Mouse (Mus musculus) embryonic facial prominence, embryonic 12.5 days (tissue): Measurements from ENCODE around the gene Zfp775. TPM values are rescaled to one million over a fixed set of nuclear protein-coding genes. Genes with fewer than 3 reads are reported as not detected.

Experiments
- ATAC-seq: fragments of 200-750 bp; cut with Nextera tagmentation; 2 replicates; pipeline ENCODE4 v1.8.0; 2017; ENCODE audit not compliant: insufficient number of reproducible peaks, insufficient read depth, low FRiP score, low TSS enrichment
- H3K27ac ChIP-seq: fragments of 300-500 bp; sonication (generic); 2 replicates; pipeline ENCODE4 v1.5.1; 2016; ENCODE audit warnings: mild to moderate bottlenecking
- H3K27me3 ChIP-seq: fragments of 300-500 bp; sonication (generic); 2 replicates; pipeline ENCODE4 v1.6.1; 2016; ENCODE audit warnings: mild to moderate bottlenecking, moderate library complexity
- H3K36me3 ChIP-seq: fragments of 300-500 bp; sonication (generic); 2 replicates; pipeline ENCODE4 v1.6.1; 2016; ENCODE audit warnings: mild to moderate bottlenecking
- H3K4me1 ChIP-seq: fragments of 300-500 bp; sonication (generic); 2 replicates; pipeline ENCODE4 v1.6.1; 2016
- H3K4me2 ChIP-seq: fragments of 300-500 bp; sonication (generic); replicated peaks from 2 replicates; pipeline ENCODE4 v1.6.1; 2016; ENCODE audit warnings: mild to moderate bottlenecking, moderate library complexity
- H3K4me3 ChIP-seq: fragments of 300-500 bp; sonication (generic); 2 replicates; pipeline ENCODE4 v1.5.1; 2016; ENCODE audit warnings: mild to moderate bottlenecking
- H3K9ac ChIP-seq: fragments of 300-500 bp; sonication (generic); 2 replicates; pipeline ENCODE4 v1.6.1; 2016; ENCODE audit warnings: mild to moderate bottlenecking, moderate library complexity
- H3K9me3 ChIP-seq: fragments of 300-500 bp; sonication (generic); 2 replicates; pipeline ENCODE4 v1.6.1; 2016; ENCODE audit warnings: mild to moderate bottlenecking, moderate library complexity
- WGBS: fragments of 180-500 bp; shearing (Covaris S2); methylation state at CpG from one replicate; pipeline ENCODE4 v1.1.7; 2016; 5-methylcytosine and 5-hydroxymethylcytosine counted together
- polyA plus RNA-seq: library from polyadenylated mRNA; unstranded; fragments of >200 nt; fragmentation: Nextera tagmentation; extraction: Ambion mirVana; gene quantifications from 2 replicates; pipeline ENCODE4 v1.2.1, GENCODE M21; 2016

Zfp775 gene
- polyA plus RNA-seq, 1 experiment from 2014 or later = 11.0 TPM

- 84% methylated on average over 8 of the region's 8 CpGs for WGBS
- no peak for ATAC-seq
- H3K27ac ChIP-seq = no peak overlapping the region
- peaks cover 43% of the 10 kb centered on the region for H3K27me3 ChIP-seq
- no peaks in the 10 kb centered on the region for H3K9me3 ChIP-seq
- H3K4me2 ChIP-seq = no peak overlapping the region
- peaks cover 15% of the 10 kb centered on the region; the same call in 1 of the 2 replicates for H3K4me1 ChIP-seq
- no peaks in the 10 kb centered on the region for H3K36me3 ChIP-seq
- H3K9ac ChIP-seq = no peak overlapping the region
- H3K4me3 ChIP-seq = no peak overlapping the region
Measured at GRCm38 (mm10) chr6:48630831-48631230, 29.0 kb downstream of the Zfp775 start.

GRCm38 (mm10) chr6:48635105-48635504 is 33.2 kb downstream of the Zfp775 start:
- Histone ChIP-seq H3K4me3 (no peak overlapping the region), H3K4me2 (no peak overlapping the region), H3K27me3 (peaks cover 3% of the 10 kb centered on the region; the same call in 1 of the 2 replicates), H3K27ac (no peak overlapping the region), H3K9ac (no peak overlapping the region), H3K4me1 (no peaks in the 10 kb centered on the region), H3K36me3 (no peaks in the 10 kb centered on the region), H3K9me3 (no peaks in the 10 kb centered on the region)
- ATAC-seq = no peak
- 84% methylated on average over 2 of the region's 2 CpGs for WGBS

DNA sequence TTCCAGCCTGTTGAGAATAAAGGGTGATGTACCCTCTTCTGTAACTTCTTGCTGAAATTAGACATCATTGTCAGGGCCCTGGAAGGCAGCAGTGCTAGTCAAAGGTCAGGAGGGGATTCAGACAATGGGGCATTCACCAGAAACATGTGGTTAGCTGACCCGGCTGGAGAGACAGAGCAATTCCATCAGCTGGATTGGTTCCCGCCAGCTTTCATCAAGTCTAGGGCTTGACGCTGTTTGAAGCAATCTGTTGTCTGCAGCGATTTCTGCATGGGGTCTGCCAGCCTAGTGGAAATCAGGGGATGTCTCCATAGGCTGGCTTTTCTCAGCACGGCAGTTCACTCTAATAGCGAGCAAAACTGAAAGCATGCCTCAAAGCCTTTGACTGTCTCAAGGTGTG is 34.7 kb downstream of the Zfp775 start:
- no peaks in the 10 kb centered on the region for H3K36me3 ChIP-seq
- no peak for ATAC-seq
- H3K9me3 ChIP-seq = no peaks in the 10 kb centered on the region
- H3K27me3 ChIP-seq = no peaks in the 10 kb centered on the region
- WGBS = 32% methylated on average over 6 of the region's 6 CpGs
- no peak overlapping the region for H3K27ac ChIP-seq
- H3K4me3 ChIP-seq = no peak overlapping the region
- H3K9ac ChIP-seq = no peak overlapping the region
- H3K4me2 ChIP-seq = no peak overlapping the region
- H3K4me1 ChIP-seq = no peaks in the 10 kb centered on the region

- H3K9ac ChIP-seq = no peak overlapping the region
- H3K27ac ChIP-seq = no peak overlapping the region
- no peak for ATAC-seq
- no peak overlapping the region for H3K4me3 ChIP-seq
- no peaks in the 10 kb centered on the region for H3K4me1 ChIP-seq
- 60% methylated on average over 6 of the region's 6 CpGs for WGBS
- no peaks in the 10 kb centered on the region for H3K27me3 ChIP-seq
- no peaks in the 10 kb centered on the region for H3K9me3 ChIP-seq
- H3K36me3 ChIP-seq = no peaks in the 10 kb centered on the region
- no peak overlapping the region for H3K4me2 ChIP-seq
Measured at GRCm38 (mm10) chr6:48637811-48638500, 36.1 kb downstream of the Zfp775 start.

- no peak for ATAC-seq
- no peak overlapping the region for H3K4me3 ChIP-seq
- no peaks in the 10 kb centered on the region for H3K9me3 ChIP-seq
- no peak overlapping the region for H3K9ac ChIP-seq
- no peaks in the 10 kb centered on the region for H3K4me1 ChIP-seq
- no peaks in the 10 kb centered on the region for H3K27me3 ChIP-seq
- H3K4me2 ChIP-seq = no peak overlapping the region
- no peaks in the 10 kb centered on the region for H3K36me3 ChIP-seq
- 72% methylated on average over 2 of the region's 2 CpGs for WGBS
- H3K27ac ChIP-seq = no peak overlapping the region
Measured at GRCm38 (mm10) chr6:48638553-48638952, 36.7 kb downstream of the Zfp775 start.

- Histone ChIP-seq H3K4me1 (no peaks in the 10 kb centered on the region), H3K27ac (no peak overlapping the region), H3K4me2 (no peak overlapping the region), H3K36me3 (no peaks in the 10 kb centered on the region), H3K9ac (no peak overlapping the region), H3K9me3 (no peaks in the 10 kb centered on the region), H3K27me3 (no peaks in the 10 kb centered on the region), H3K4me3 (no peak overlapping the region)
- 66% methylated on average over 6 of the region's 6 CpGs for WGBS
- no peak for ATAC-seq
Measured at GRCm38 (mm10) chr6:48641391-48641790, 39.5 kb downstream of the Zfp775 start.

DNA sequence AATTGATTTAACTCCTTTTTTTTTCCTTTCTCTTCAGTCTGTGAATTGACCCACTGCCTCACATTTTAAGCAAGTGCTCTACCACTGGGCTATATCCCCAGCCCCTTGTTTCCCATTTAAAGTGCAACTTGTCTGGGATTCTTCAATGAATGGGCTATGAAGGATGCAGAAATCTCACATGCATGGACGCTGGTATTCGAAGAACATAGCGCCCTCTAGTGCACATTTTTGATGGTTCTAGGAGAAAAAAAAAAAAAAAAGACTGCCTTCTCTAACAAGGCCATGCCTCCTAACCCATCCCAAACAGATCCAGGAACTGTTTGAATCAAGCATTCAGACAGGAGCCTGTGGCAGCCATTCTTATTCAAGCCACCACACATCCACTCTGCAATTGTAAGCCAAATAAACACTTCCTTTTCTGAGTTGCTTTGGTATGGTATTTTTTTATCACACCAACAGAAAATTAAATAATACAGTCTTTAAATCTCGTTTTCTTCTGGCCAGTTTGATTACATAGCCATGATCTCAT is 41.0 kb downstream of the Zfp775 start:
- Histone ChIP-seq H3K36me3 (no peaks in the 10 kb centered on the region), H3K27ac (no peak overlapping the region), H3K27me3 (no peaks in the 10 kb centered on the region), H3K9me3 (no peaks in the 10 kb centered on the region), H3K4me2 (no peak overlapping the region), H3K4me3 (no peak overlapping the region), H3K4me1 (no peaks in the 10 kb centered on the region), H3K9ac (no peak overlapping the region)
- WGBS = 22% methylated on average over 4 of the region's 4 CpGs
- ATAC-seq = no peak

DNA sequence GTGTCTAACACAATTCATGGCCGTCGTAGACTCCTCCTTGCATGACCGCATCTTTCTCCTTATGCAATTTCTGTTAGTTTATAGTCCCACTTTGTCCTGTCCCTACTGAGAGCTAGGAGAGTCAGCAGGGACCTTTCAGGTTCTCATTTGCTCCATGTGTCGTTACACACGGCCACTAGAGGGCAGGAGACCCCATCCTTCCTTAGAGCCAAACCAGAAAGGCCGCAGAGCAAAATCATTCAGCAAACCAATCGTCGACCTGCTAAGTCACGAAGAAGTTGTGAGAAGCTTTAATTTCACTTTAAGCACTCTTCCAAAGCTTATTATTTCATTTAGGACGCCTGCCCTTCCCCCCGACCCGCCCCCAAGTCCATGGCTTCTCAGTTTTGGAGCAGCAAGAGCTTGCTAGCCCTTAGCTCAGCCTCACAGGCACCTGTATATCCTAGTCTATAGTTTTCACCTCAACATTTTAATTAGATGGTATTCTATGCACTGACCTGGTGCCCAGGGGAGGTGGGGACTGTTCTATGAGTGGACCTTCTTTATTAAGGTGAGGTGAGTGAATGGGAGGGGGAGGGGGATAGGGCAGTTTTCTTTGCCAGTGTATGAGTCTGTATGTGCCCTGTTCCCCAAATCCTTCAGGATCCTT is 43.9 kb downstream of the Zfp775 start:
- Histone ChIP-seq H3K9me3 (no peaks in the 10 kb centered on the region), H3K36me3 (no peaks in the 10 kb centered on the region), H3K4me2 (no peak overlapping the region), H3K4me1 (no peaks in the 10 kb centered on the region), H3K27ac (no peak overlapping the region), H3K4me3 (no peak overlapping the region), H3K9ac (no peak overlapping the region), H3K27me3 (no peaks in the 10 kb centered on the region)
- 13% methylated on average over 12 of the region's 12 CpGs for WGBS
- ATAC-seq = no peak

GRCm38 (mm10) chr6:48646309-48646690 is 44.4 kb downstream of the Zfp775 start:
- no peak overlapping the region for H3K9ac ChIP-seq
- no peak overlapping the region for H3K4me3 ChIP-seq
- no peaks in the 10 kb centered on the region for H3K9me3 ChIP-seq
- no peaks in the 10 kb centered on the region for H3K4me1 ChIP-seq
- no peak for ATAC-seq
- H3K36me3 ChIP-seq = no peaks in the 10 kb centered on the region
- 84% methylated on average over 4 of the region's 4 CpGs for WGBS
- no peak overlapping the region for H3K27ac ChIP-seq
- no peaks in the 10 kb centered on the region for H3K27me3 ChIP-seq
- no peak overlapping the region for H3K4me2 ChIP-seq

DNA sequence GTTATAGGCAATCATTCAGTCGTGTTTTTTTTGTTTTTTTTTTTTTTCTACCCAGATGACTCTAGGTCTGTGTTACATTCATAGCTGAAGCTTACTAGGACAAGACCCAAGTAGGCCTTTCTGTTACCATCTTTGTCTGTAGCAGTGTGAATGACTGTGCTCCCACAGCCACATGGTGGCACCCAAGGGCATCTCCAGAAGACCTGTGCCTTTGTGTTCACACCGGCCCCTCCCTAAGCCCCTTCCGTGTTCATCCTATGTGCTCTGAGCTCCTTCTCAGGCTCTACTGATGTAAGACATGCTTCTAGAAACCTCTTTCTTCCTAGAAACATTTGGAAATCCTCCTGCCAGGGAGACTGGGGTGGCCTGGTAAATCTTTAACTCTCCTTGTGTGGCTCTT is 45.1 kb downstream of the Zfp775 start, which contains the start of gene Gimap8:
Gimap8 (plus strand) TSS at position 240 of the 400 bp plus-strand sequence.
- H3K4me3 ChIP-seq = no peak within 1 kb of the TSS
- no peaks in the 10 kb centered on the region for H3K9me3 ChIP-seq
- no peaks in the 10 kb centered on the region for H3K4me1 ChIP-seq
- no peak within 1 kb of the TSS for H3K27ac ChIP-seq
- H3K9ac ChIP-seq = no peak within 1 kb of the TSS
- H3K4me2 ChIP-seq = no peak within 1 kb of the TSS
- no peaks in the 10 kb centered on the region for H3K27me3 ChIP-seq
- 44% methylated on average over 3 of the region's 3 CpGs for whole genome bisulfite sequencing
- no peaks in the 10 kb centered on the region for H3K36me3 ChIP-seq
- ATAC-seq = no peak

DNA sequence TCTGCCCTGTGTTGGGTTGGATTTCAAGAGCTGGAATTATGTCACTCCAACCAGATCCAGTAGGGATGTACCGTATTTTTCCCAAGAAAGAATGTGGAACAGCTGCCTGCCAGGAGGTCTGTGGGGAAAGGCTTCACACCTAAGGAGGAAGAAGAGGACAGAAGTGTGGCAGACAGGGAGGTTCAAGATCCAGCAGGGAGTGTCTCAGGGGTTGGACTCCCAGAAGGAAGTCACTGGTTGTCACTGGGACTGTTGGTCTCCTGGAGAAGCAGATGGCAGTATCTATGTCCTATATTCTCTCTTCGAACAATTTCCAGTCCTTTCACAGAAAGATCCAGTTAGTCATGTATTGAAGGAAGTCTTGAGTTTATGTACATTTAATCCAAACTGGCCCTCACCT is 45.7 kb downstream of the Zfp775 start:
- no peak overlapping the region for H3K27ac ChIP-seq
- no peaks in the 10 kb centered on the region for H3K9me3 ChIP-seq
- 80% methylated on average over 2 of the region's 2 CpGs for WGBS
- ATAC-seq = no peak
- no peak overlapping the region for H3K9ac ChIP-seq
- H3K27me3 ChIP-seq = no peaks in the 10 kb centered on the region
- H3K36me3 ChIP-seq = no peaks in the 10 kb centered on the region
- H3K4me3 ChIP-seq = no peak overlapping the region
- no peaks in the 10 kb centered on the region for H3K4me1 ChIP-seq
- no peak overlapping the region for H3K4me2 ChIP-seq

GRCm38 (mm10) chr6:48648779-48649178 is 46.9 kb downstream of the Zfp775 start:
- Histone ChIP-seq H3K4me2 (no peak overlapping the region), H3K36me3 (no peaks in the 10 kb centered on the region), H3K4me1 (no peaks in the 10 kb centered on the region), H3K9me3 (no peaks in the 10 kb centered on the region), H3K27ac (no peak overlapping the region), H3K9ac (no peak overlapping the region), H3K27me3 (no peaks in the 10 kb centered on the region), H3K4me3 (no peak overlapping the region)
- ATAC-seq = no peak
- 87% methylated on average over 4 of the region's 4 CpGs for WGBS
